Mouse (Mus musculus): Measurements from ENCODE around the gene Abat. TPM values are rescaled to one million over a fixed set of nuclear protein-coding genes. Genes with fewer than 3 reads are reported as not detected.

The Abat gene
- polyA plus RNA-seq, 1 experiment = 0.04 TPM

GRCm38 (mm10) chr16:8636867-8637216 lies 123.6 kb downstream of the Abat start:
- no peaks in the 10 kb centered on the region for H3K27me3 ChIP-seq (ENCODE audit: control insufficient read depth, insufficient read depth, insufficient read length)
- H3K36me3 ChIP-seq (ENCODE audit: control insufficient read depth, insufficient read depth) = peaks cover 7% of the 10 kb centered on the region
- H3ac ChIP-seq (ENCODE audit: control insufficient read depth, insufficient read length) = peak overlapping the region; percentile 97
- peaks cover 48% of the 10 kb centered on the region for H3K79me2 ChIP-seq (ENCODE audit: control insufficient read depth, insufficient read depth)
- TF ChIP-seq MAX (IDR thresholded peaks at IDR 0.05; ENCODE audit: low read depth) (no peak), USF1 (IDR thresholded peaks at IDR 0.05; ENCODE audit: low read depth) (no peak), MYOG (IDR thresholded peaks at IDR 0.05; ENCODE audit: control insufficient read depth in 1 of 3, insufficient read depth in 1 of 3, insufficient read length in 2 of 3, low read depth in 2 of 3) (no peak), CEBPB (IDR thresholded peaks at IDR 0.05; ENCODE audit: insufficient read depth, poor library complexity, severe bottlenecking) (no peak), E2F4 (IDR thresholded peaks at IDR 0.05; ENCODE audit: insufficient read depth) (no peak), MYOD1 (IDR thresholded peaks at IDR 0.05; ENCODE audit: control insufficient read depth in 1 of 3, insufficient read length in 2 of 3, low read depth in 2 of 3) (no peak), POLR2A (IDR thresholded peaks at IDR 0.05; ENCODE audit: insufficient read length, low read depth) (no peak), TCF3 (IDR thresholded peaks at IDR 0.05; ENCODE audit: insufficient read length, low read depth) (no peak), REST (IDR thresholded peaks at IDR 0.05; ENCODE audit: insufficient read depth, insufficient read length) (no peak), TCF12 (IDR thresholded peaks at IDR 0.05; ENCODE audit: insufficient read depth, poor library complexity, severe bottlenecking) (no peak), POLR2AphosphoS2 (IDR thresholded peaks at IDR 0.05; ENCODE audit: insufficient read length, low read depth) (no peak), SRF (IDR thresholded peaks at IDR 0.05; ENCODE audit: control insufficient read depth, insufficient read length, low read depth) (no peak)
- H3K4me2 ChIP-seq (ENCODE audit: low read depth) = peak overlapping the region; percentile 84
- peak overlapping the region; percentile 94 for H3K4me3 ChIP-seq

- peak; percentile 20 for TF ChIP-seq E2F4 (IDR thresholded peaks at IDR 0.05; ENCODE audit: insufficient read depth)
- TF ChIP-seq TCF12 (IDR thresholded peaks at IDR 0.05; ENCODE audit: insufficient read depth, poor library complexity, severe bottlenecking) = no peak
- peak; percentile 91 for TF ChIP-seq USF1 (IDR thresholded peaks at IDR 0.05; ENCODE audit: low read depth)
- TF ChIP-seq MAX (IDR thresholded peaks at IDR 0.05; ENCODE audit: low read depth) = no peak
- TF ChIP-seq POLR2AphosphoS2 (IDR thresholded peaks at IDR 0.05; ENCODE audit: insufficient read length, low read depth) = no peak
- no peak for TF ChIP-seq CEBPB (IDR thresholded peaks at IDR 0.05; ENCODE audit: insufficient read depth, poor library complexity, severe bottlenecking)
- TF ChIP-seq POLR2A (IDR thresholded peaks at IDR 0.05; ENCODE audit: insufficient read length, low read depth) = peak; percentile 74
- TF ChIP-seq MYOD1 (IDR thresholded peaks at IDR 0.05; ENCODE audit: control insufficient read depth in 1 of 3, insufficient read length in 2 of 3, low read depth in 2 of 3) = no peak
- no peak for TF ChIP-seq SRF (IDR thresholded peaks at IDR 0.05; ENCODE audit: control insufficient read depth, insufficient read length, low read depth)
- TF ChIP-seq REST (IDR thresholded peaks at IDR 0.05; ENCODE audit: insufficient read depth, insufficient read length) = no peak
- no peak for TF ChIP-seq MYOG (IDR thresholded peaks at IDR 0.05; ENCODE audit: control insufficient read depth in 1 of 3, insufficient read depth in 1 of 3, insufficient read length in 2 of 3, low read depth in 2 of 3)
- TF ChIP-seq TCF3 (IDR thresholded peaks at IDR 0.05; ENCODE audit: insufficient read length, low read depth) = no peak
- Histone ChIP-seq H3K4me2 (ENCODE audit: low read depth) (peak within 1 kb of the TSS; percentile 96), H3ac (ENCODE audit: control insufficient read depth, insufficient read length) (peak within 1 kb of the TSS; percentile 97), H3K4me3 (peak within 1 kb of the TSS; percentile 94), H3K79me2 (ENCODE audit: control insufficient read depth, insufficient read depth) (peaks cover 48% of the 10 kb centered on the region), H3K27me3 (ENCODE audit: control insufficient read depth, insufficient read depth, insufficient read length) (no peaks in the 10 kb centered on the region), H3K36me3 (ENCODE audit: control insufficient read depth, insufficient read depth) (peaks cover 7% of the 10 kb centered on the region)
Measured at GRCm38 (mm10) chr16:8637217-8638051, 124.2 kb downstream of the Abat start, which contains the start of the genes Pmm2 and Tmem186. Pmm2 (plus strand) TSS chr16:8637674. Tmem186 (minus strand) TSS chr16:8637712.

GRCm38 (mm10) chr16:8638131-8638530 lies 124.9 kb downstream of the Abat start:
- Histone ChIP-seq H3ac (ENCODE audit: control insufficient read depth, insufficient read length) (peak overlapping the region; percentile 97), H3K4me3 (peak overlapping the region; percentile 94), H3K79me2 (ENCODE audit: control insufficient read depth, insufficient read depth) (peaks cover 48% of the 10 kb centered on the region), H3K36me3 (ENCODE audit: control insufficient read depth, insufficient read depth) (peaks cover 11% of the 10 kb centered on the region), H3K4me2 (ENCODE audit: low read depth) (peak overlapping the region; percentile 96), H3K27me3 (ENCODE audit: control insufficient read depth, insufficient read depth, insufficient read length) (no peaks in the 10 kb centered on the region)
- TF ChIP-seq MAX (IDR thresholded peaks at IDR 0.05; ENCODE audit: low read depth) = no peak
- TF ChIP-seq POLR2AphosphoS2 (IDR thresholded peaks at IDR 0.05; ENCODE audit: insufficient read length, low read depth) = no peak
- TF ChIP-seq MYOD1 (IDR thresholded peaks at IDR 0.05; ENCODE audit: control insufficient read depth in 1 of 3, insufficient read length in 2 of 3, low read depth in 2 of 3) = no peak
- TF ChIP-seq TCF3 (IDR thresholded peaks at IDR 0.05; ENCODE audit: insufficient read length, low read depth) = no peak
- TF ChIP-seq REST (IDR thresholded peaks at IDR 0.05; ENCODE audit: insufficient read depth, insufficient read length) = no peak
- TF ChIP-seq POLR2A (IDR thresholded peaks at IDR 0.05; ENCODE audit: insufficient read length, low read depth) = no peak
- TF ChIP-seq USF1 (IDR thresholded peaks at IDR 0.05; ENCODE audit: low read depth) = no peak
- no peak for TF ChIP-seq MYOG (IDR thresholded peaks at IDR 0.05; ENCODE audit: control insufficient read depth in 1 of 3, insufficient read depth in 1 of 3, insufficient read length in 2 of 3, low read depth in 2 of 3)
- no peak for TF ChIP-seq E2F4 (IDR thresholded peaks at IDR 0.05; ENCODE audit: insufficient read depth)
- no peak for TF ChIP-seq SRF (IDR thresholded peaks at IDR 0.05; ENCODE audit: control insufficient read depth, insufficient read length, low read depth)
- TF ChIP-seq CEBPB (IDR thresholded peaks at IDR 0.05; ENCODE audit: insufficient read depth, poor library complexity, severe bottlenecking) = no peak
- no peak for TF ChIP-seq TCF12 (IDR thresholded peaks at IDR 0.05; ENCODE audit: insufficient read depth, poor library complexity, severe bottlenecking)

GRCm38 (mm10) chr16:8639466-8640191 lies 126.4 kb downstream of the Abat start:
- H3K4me2 ChIP-seq (ENCODE audit: low read depth) = no peak overlapping the region
- TF ChIP-seq MYOG (IDR thresholded peaks at IDR 0.05; ENCODE audit: control insufficient read depth in 1 of 3, insufficient read depth in 1 of 3, insufficient read length in 2 of 3, low read depth in 2 of 3) (no peak), E2F4 (IDR thresholded peaks at IDR 0.05; ENCODE audit: insufficient read depth) (no peak), MAX (IDR thresholded peaks at IDR 0.05; ENCODE audit: low read depth) (no peak), TCF3 (IDR thresholded peaks at IDR 0.05; ENCODE audit: insufficient read length, low read depth) (no peak), CEBPB (IDR thresholded peaks at IDR 0.05; ENCODE audit: insufficient read depth, poor library complexity, severe bottlenecking) (no peak), POLR2AphosphoS2 (IDR thresholded peaks at IDR 0.05; ENCODE audit: insufficient read length, low read depth) (no peak), SRF (IDR thresholded peaks at IDR 0.05; ENCODE audit: control insufficient read depth, insufficient read length, low read depth) (no peak), TCF12 (IDR thresholded peaks at IDR 0.05; ENCODE audit: insufficient read depth, poor library complexity, severe bottlenecking) (no peak), MYOD1 (IDR thresholded peaks at IDR 0.05; ENCODE audit: control insufficient read depth in 1 of 3, insufficient read length in 2 of 3, low read depth in 2 of 3) (no peak), USF1 (IDR thresholded peaks at IDR 0.05; ENCODE audit: low read depth) (no peak)
- H3K4me3 ChIP-seq = no peak overlapping the region
- no peaks in the 10 kb centered on the region for H3K27me3 ChIP-seq (ENCODE audit: control insufficient read depth, insufficient read depth, insufficient read length)
- peaks cover 10% of the 10 kb centered on the region for H3K36me3 ChIP-seq (ENCODE audit: control insufficient read depth, insufficient read depth)
- no peak overlapping the region for H3ac ChIP-seq (ENCODE audit: control insufficient read depth, insufficient read length)
- peaks cover 44% of the 10 kb centered on the region for H3K79me2 ChIP-seq (ENCODE audit: control insufficient read depth, insufficient read depth)

All from myocyte (in vitro differentiated cells).